8 mouse cellular contexts compared by ENCODE assay signal in the genomic region with DNA sequence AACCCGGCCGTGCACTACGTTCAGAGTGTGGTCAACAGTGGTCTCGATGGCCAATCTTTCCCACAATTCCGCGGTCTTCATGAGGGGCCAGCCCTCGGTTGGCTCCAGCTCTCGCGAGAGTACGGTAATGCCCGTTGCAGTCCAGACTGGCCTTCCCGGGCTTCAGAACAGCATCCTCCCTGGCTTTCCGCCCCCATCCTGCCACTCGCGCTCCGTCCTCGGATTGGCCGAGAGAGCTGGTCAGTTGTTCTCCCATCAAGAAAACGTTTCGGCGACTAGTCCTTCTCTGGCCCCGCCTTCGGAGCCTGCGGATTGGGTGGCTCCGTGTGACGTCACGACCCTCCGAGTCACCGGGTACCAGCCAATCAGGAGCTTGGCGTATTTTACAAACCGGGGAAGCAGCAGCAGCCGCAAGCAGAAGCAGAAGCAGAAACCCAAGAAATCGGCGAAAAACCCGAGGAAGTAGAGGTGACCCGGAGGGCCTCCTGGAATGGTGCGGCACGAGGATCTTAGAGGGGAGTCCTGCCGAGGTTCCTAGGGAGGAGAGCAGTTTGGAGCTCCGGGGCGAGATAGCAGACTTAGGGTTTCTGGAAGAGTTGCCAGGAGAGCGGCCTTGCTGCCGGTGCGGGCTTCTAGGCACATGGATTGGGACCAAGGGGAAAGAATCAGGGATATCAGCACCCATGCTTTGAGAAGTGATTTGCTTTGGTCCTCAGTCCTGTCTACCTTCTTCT. TPM values are rescaled to one million over a fixed set of nuclear protein-coding genes. Genes with fewer than 3 reads are reported as not detected.
A peak's percentile ranks its signal among the peaks of the same experiment; 100 is the strongest.
DNase-seq lines count a peak whose midpoint lies in the region; ATAC-seq lines count a peak whose summit lies in the region.

No protein-coding gene starts in this region.

- peaks cover 28% of the 10 kb centered on the region for H3K36me3 ChIP-seq in heart, embryonic 14.5 days (ENCODE audit: control insufficient read depth, insufficient read depth, low read length)
- peaks cover 32% of the 10 kb centered on the region for H3K36me3 ChIP-seq in liver, embryonic 13.5 days
- H3K36me3 ChIP-seq in stomach, embryonic 16.5 days (ENCODE audit: control insufficient read depth, insufficient read depth, low read length): 0 out of 2 replicates have a peak, but pooled peaks cover 6% of the 10 kb centered on the region

- ATAC-seq in heart, embryonic 14.5 days (ENCODE audit: insufficient number of reproducible peaks, insufficient read depth, low FRiP score, low read depth): peak; percentile 98
- peak; percentile 92 for ATAC-seq in liver, embryonic 13.5 days (ENCODE audit: low read depth)
- ATAC-seq in stomach, embryonic 16.5 days (ENCODE audit: insufficient read depth, low FRiP score): peak; percentile 97

- peak overlapping the region; percentile 85 for H3K9ac ChIP-seq in heart, embryonic 14.5 days (ENCODE audit: low read length)
- peak overlapping the region; percentile 84 for H3K9ac ChIP-seq in liver, embryonic 13.5 days
- peak overlapping the region; percentile 77 for H3K9ac ChIP-seq in stomach, embryonic 16.5 days (ENCODE audit: low read length)

- H3K4me2 ChIP-seq in heart, embryonic 14.5 days (ENCODE audit: low read length): peak overlapping the region; percentile 95
- H3K4me2 ChIP-seq in liver, embryonic 13.5 days: peak overlapping the region; percentile 92
- peak overlapping the region; percentile 77 for H3K4me2 ChIP-seq in stomach, embryonic 16.5 days (ENCODE audit: low read depth, low read length)

- H3K27me3 ChIP-seq in heart, embryonic 14.5 days (ENCODE audit: control insufficient read depth, insufficient read depth, low read length): no peaks in the 10 kb centered on the region
- H3K27me3 ChIP-seq in liver, embryonic 13.5 days: 0 out of 2 replicates have a peak, but pooled peaks cover 4% of the 10 kb centered on the region
- H3K27me3 ChIP-seq in stomach, embryonic 16.5 days (ENCODE audit: control insufficient read depth, insufficient read depth, low read length): no peaks in the 10 kb centered on the region

- peaks cover 10 to 23% of the 10 kb centered on the region in 2 experiments for H3K4me1 ChIP-seq in heart, embryonic 14.5 days (ENCODE audit: control insufficient read depth in 2 of 2, insufficient read depth in 2 of 2, low read length in 2 of 2)
- H3K4me1 ChIP-seq in liver, embryonic 13.5 days (replicated peaks): peaks cover 40% of the 10 kb centered on the region
- peaks cover 14% of the 10 kb centered on the region for H3K4me1 ChIP-seq in stomach, embryonic 16.5 days (ENCODE audit: control insufficient read depth, insufficient read depth, low read length)

- under 1% methylated on average over 44 of the region's 44 CpGs for WGBS in heart, embryonic 14.5 days
- WGBS in liver, embryonic 13.5 days (ENCODE audit: insufficient replicate concordance): under 1% methylated on average over 44 of the region's 44 CpGs
- under 1% methylated on average over 44 of the region's 44 CpGs for WGBS in stomach, embryonic 16.5 days

- peak overlapping the region; percentile 91 to 94 for H3K27ac ChIP-seq in heart, embryonic 14.5 days (replicated peaks in 1 of 2; ENCODE audit: control insufficient read depth in 1 of 2, insufficient read depth in 1 of 2, low read depth in 2 of 2, low read length in 2 of 2)
- H3K27ac ChIP-seq in liver, embryonic 13.5 days: peak overlapping the region; percentile 87
- peak overlapping the region; percentile 90 for H3K27ac ChIP-seq in stomach, embryonic 16.5 days (ENCODE audit: low read length)

- peak overlapping the region; percentile 51 to 77 for H3K4me3 ChIP-seq in heart, embryonic 14.5 days (ENCODE audit: control insufficient read depth in 1 of 2, insufficient read depth in 1 of 2, low read depth in 1 of 2, low read length in 2 of 2)
- H3K4me3 ChIP-seq in liver, embryonic 13.5 days (replicated peaks): peak overlapping the region; percentile 75
- H3K4me3 ChIP-seq in stomach, embryonic 16.5 days (replicated peaks; ENCODE audit: low read length): peak overlapping the region; percentile 83

- peak; percentile 97 for DNase-seq in CD4-positive, CD25-positive, alpha-beta regulatory T cell, adult 2 months (ENCODE audit: low read depth, low spot score)
- DNase-seq in c-Kit-negative CD71-positive TER-119-positive erythroid progenitor cells, embryonic 14.5 days (ENCODE audit: low read depth, low spot score): peak; percentile 94
- peak; percentile 99 for DNase-seq in fibroblast of lung, adult 2 months (ENCODE audit: low read depth)
- peak; percentile 99 for DNase-seq in kidney, postnatal 14 days
- peak; percentile 96 for DNase-seq in liver, embryonic 13.5 days
- DNase-seq in neural tube, embryonic 10.5 days (ENCODE audit: extremely low spot score, low spot score): peak; percentile 97

- H3K9me3 ChIP-seq in heart, embryonic 14.5 days (ENCODE audit: control insufficient read depth, low read length): no peaks in the 10 kb centered on the region
- no peaks in the 10 kb centered on the region for H3K9me3 ChIP-seq in liver, embryonic 13.5 days (replicated peaks)
- no peaks in the 10 kb centered on the region for H3K9me3 ChIP-seq in stomach, embryonic 16.5 days (replicated peaks; ENCODE audit: control insufficient read depth, low read length)

RNA-seq across cellular contexts. Expression of a gene that starts 0.4 kb away (rescaled TPM):
- polyA plus RNA-seq in heart, embryonic 14.5 days (2014; fragmentation: Nextera tagmentation; extraction: Ambion mirVana): 14.8 and 16.5 TPM in 2 replicates
- polyA plus RNA-seq in liver, embryonic 13.5 days (2015; fragmentation: Nextera tagmentation; extraction: Ambion mirVana): 14.5 and 18.9 TPM in 2 replicates
- 25.6 and 26.4 TPM in 2 replicates for polyA plus RNA-seq in stomach, embryonic 16.5 days (2015; fragmentation: Nextera tagmentation; extraction: Ambion mirVana)

RNA-seq across cellular contexts. Expression of a gene that starts 12.8 kb away (rescaled TPM):
- polyA plus RNA-seq in heart, embryonic 14.5 days (2014; fragmentation: Nextera tagmentation; extraction: Ambion mirVana): 0.27 and 0.41 TPM in 2 replicates
- polyA plus RNA-seq in liver, embryonic 13.5 days (2015; fragmentation: Nextera tagmentation; extraction: Ambion mirVana): not detected in 2 replicates
- polyA plus RNA-seq in stomach, embryonic 16.5 days (2015; fragmentation: Nextera tagmentation; extraction: Ambion mirVana): not detected in 2 replicates

RNA-seq across cellular contexts. Expression of a gene that starts 18.2 kb away (rescaled TPM):
- 0.93 and 1.3 TPM in 2 replicates for polyA plus RNA-seq in heart, embryonic 14.5 days (2014; fragmentation: Nextera tagmentation; extraction: Ambion mirVana)
- polyA plus RNA-seq in liver, embryonic 13.5 days (2015; fragmentation: Nextera tagmentation; extraction: Ambion mirVana): 14.6 and 16.9 TPM in 2 replicates
- 14.1 TPM in 2 replicates for polyA plus RNA-seq in stomach, embryonic 16.5 days (2015; fragmentation: Nextera tagmentation; extraction: Ambion mirVana)

RNA-seq across cellular contexts. Expression of a gene that starts 19.8 kb away (rescaled TPM):
- polyA plus RNA-seq in heart, embryonic 14.5 days (2014; fragmentation: Nextera tagmentation; extraction: Ambion mirVana): 0.36 and 3.2 TPM in 2 replicates
- 0.54 and 0.62 TPM in 2 replicates for polyA plus RNA-seq in liver, embryonic 13.5 days (2015; fragmentation: Nextera tagmentation; extraction: Ambion mirVana)
- polyA plus RNA-seq in stomach, embryonic 16.5 days (2015; fragmentation: Nextera tagmentation; extraction: Ambion mirVana): 24.4 and 25.4 TPM in 2 replicates

RNA-seq across cellular contexts. Expression of a gene that starts 45.1 kb away (rescaled TPM):
- polyA plus RNA-seq in heart, embryonic 14.5 days (2014; fragmentation: Nextera tagmentation; extraction: Ambion mirVana): 143 and 146 TPM in 2 replicates
- polyA plus RNA-seq in liver, embryonic 13.5 days (2015; fragmentation: Nextera tagmentation; extraction: Ambion mirVana): 239 and 246 TPM in 2 replicates
- polyA plus RNA-seq in stomach, embryonic 16.5 days (2015; fragmentation: Nextera tagmentation; extraction: Ambion mirVana): 196 and 209 TPM in 2 replicates

Comparison
In these comparisons a context has a peak if more than half of its experiments do, and no peak if none do; other contexts are left out.
1. Peak in every context shown above with its lines: DNase-seq, ATAC-seq, H3K4me3 ChIP-seq and H3K27ac ChIP-seq.